Mouse (Mus musculus) lung, embryonic 15.5 days (tissue): Measurements from ENCODE around the gene Yae1d1. TPM values are rescaled to one million over a fixed set of nuclear protein-coding genes. Genes with fewer than 3 reads are reported as not detected.

Source experiments
- ATAC-seq: fragments of 200-750 bp; cut with Nextera tagmentation; 2 replicates; pipeline ENCODE4 v1.8.0; 2017; ENCODE audit warnings: moderate number of reproducible peaks, borderline replicate concordance; ENCODE audit not compliant: low FRiP score, low TSS enrichment; ENCODE audit errors: extremely low read depth
- H3K27ac ChIP-seq: fragments of 300-500 bp; sonication (generic); 2 replicates; pipeline ENCODE4 v1.5.1; 2015; ENCODE audit warnings: moderate library complexity, mild to moderate bottlenecking, inconsistent platforms
- H3K27me3 ChIP-seq: fragments of 300-500 bp; sonication (generic); 2 replicates; pipeline ENCODE4 v1.6.1; 2015; ENCODE audit warnings: inconsistent platforms
- H3K36me3 ChIP-seq: fragments of 300-500 bp; sonication (generic); 2 replicates; pipeline ENCODE4 v1.6.1; 2015; ENCODE audit warnings: inconsistent platforms
- H3K4me1 ChIP-seq: fragments of 300-500 bp; sonication (generic); 2 replicates; pipeline ENCODE4 v1.6.1; 2015; ENCODE audit warnings: inconsistent platforms
- H3K4me2 ChIP-seq: fragments of 300-500 bp; sonication (generic); 2 replicates; pipeline ENCODE4 v1.6.1; 2015; ENCODE audit warnings: inconsistent platforms, mild to moderate bottlenecking, moderate library complexity
- H3K4me3 ChIP-seq: fragments of 300-500 bp; sonication (generic); 2 replicates; pipeline ENCODE4 v1.5.1; 2015; ENCODE audit warnings: mild to moderate bottlenecking, inconsistent platforms
- H3K9ac ChIP-seq: fragments of 300-500 bp; sonication (generic); 2 replicates; pipeline ENCODE4 v1.6.1; 2015; ENCODE audit warnings: inconsistent platforms
- H3K9me3 ChIP-seq: fragments of 300-500 bp; sonication (generic); 2 replicates; pipeline ENCODE4 v1.6.1; 2016; ENCODE audit warnings: inconsistent platforms
- WGBS: fragments of 180-500 bp; shearing (Covaris S2); methylation state at CpG from one replicate; pipeline ENCODE4 v1.1.7; 2015; 5-methylcytosine and 5-hydroxymethylcytosine counted together
- polyA plus RNA-seq: library from polyadenylated mRNA; unstranded; fragments of >200 nt; fragmentation: Nextera tagmentation; extraction: Ambion mirVana; gene quantifications from 2 replicates; pipeline ENCODE4 v1.2.1, GENCODE M21; 2015

The Yae1d1 gene
- polyA plus RNA-seq: 75.6 and 77.1 TPM in 2 replicates

DNA sequence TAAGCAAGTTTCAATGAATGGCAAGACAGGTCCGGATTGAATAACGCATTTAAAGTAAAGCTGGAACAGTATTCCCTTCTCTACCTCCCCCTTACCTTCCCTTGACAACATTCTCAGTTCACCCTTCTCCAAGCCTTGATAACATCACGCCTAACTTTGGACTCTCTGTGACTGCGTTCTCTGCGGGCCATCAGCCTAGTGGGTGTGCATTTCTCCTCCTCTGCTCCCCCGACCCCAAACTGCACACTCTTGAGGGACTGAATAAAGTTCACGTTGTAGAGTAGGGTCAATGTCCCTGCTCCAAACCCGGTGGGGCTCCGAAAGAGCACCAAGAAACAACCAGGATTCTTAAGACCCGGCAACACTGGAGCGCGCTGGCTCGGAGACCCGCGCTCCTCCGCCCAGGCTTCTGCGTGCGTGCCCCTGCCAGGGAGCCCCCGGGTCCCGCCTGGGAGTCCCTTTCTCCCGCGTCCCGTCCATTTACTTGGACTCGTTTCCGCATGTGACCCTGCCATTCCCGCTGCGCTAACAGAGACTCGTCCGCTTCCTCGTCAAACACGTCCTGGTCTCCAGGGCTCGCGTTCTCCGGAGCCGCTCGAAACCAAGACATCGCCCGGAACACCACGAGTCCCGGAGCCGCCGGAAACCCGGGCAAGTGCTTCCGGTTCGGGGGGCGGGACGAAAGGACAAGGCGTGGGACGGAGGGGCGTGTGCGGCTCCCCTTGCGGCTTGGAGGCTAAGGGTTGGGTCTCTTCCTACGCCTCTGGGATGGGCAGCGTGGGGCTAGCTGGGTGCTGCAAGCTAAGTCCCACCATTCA is at the start of gene Yae1d1:
Gene Yae1d1, minus strand, starts transcription at position 653 of the 818 bp plus-strand sequence.
- H3K27me3 ChIP-seq: no peaks in the 10 kb centered on the region
- H3K36me3 ChIP-seq: no peaks in the 10 kb centered on the region
- ATAC-seq: peak; percentile 98
- H3K9me3 ChIP-seq: no peaks in the 10 kb centered on the region
- under 1% methylated on average over 54 of the region's 54 CpGs for WGBS
- H3K4me2 ChIP-seq: peak within 1 kb of the TSS; percentile 83
- H3K27ac ChIP-seq: peak within 1 kb of the TSS; percentile 85
- H3K4me3 ChIP-seq: peak within 1 kb of the TSS; percentile 86
- H3K4me1 ChIP-seq: peaks cover 9% of the 10 kb centered on the region
- peak within 1 kb of the TSS; percentile 80 for H3K9ac ChIP-seq

DNA sequence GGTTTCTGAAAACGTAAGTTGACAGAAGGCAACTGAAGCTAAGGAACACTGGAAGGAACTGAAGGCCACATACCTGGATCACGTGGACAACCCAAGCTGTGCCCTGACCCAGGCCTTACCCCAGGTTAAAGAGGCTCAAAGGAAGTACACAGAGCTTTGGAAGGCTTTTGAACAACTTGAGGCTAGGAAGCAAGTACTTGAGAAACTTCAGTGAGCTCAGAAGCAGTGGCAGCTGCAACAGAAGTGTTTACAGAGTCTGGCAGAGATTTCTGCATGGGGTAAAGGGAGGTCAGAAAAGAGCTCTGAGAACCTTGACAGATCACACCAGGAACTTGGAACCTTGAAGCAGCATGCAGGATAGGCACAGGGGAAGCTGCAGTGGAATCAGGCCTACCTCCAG is 45.7 kb upstream of the Yae1d1 start:
- Histone ChIP-seq H3K9me3 (no peaks in the 10 kb centered on the region), H3K9ac (no peak overlapping the region), H3K27me3 (no peaks in the 10 kb centered on the region), H3K4me2 (no peak overlapping the region), H3K27ac (peak overlapping the region; percentile 53), H3K4me1 (no peaks in the 10 kb centered on the region; the same call in 1 of the 2 replicates), H3K4me3 (no peak overlapping the region), H3K36me3 (no peaks in the 10 kb centered on the region)
- WGBS: 42% methylated on average over 2 of the region's 2 CpGs
- ATAC-seq: peak; percentile 86

- Histone ChIP-seq H3K27ac (no peak overlapping the region), H3K9ac (no peak overlapping the region), H3K4me2 (no peak overlapping the region), H3K4me1 (no peaks in the 10 kb centered on the region), H3K36me3 (no peaks in the 10 kb centered on the region), H3K27me3 (no peaks in the 10 kb centered on the region), H3K9me3 (no peaks in the 10 kb centered on the region), H3K4me3 (no peak overlapping the region)
- ATAC-seq: no peak
- 55% methylated on average over 3 of the region's 3 CpGs for WGBS
These were observed 23.5 kb upstream of the Yae1d1 start for GRCm38 (mm10) chr13:18016604-18017003.

DNA sequence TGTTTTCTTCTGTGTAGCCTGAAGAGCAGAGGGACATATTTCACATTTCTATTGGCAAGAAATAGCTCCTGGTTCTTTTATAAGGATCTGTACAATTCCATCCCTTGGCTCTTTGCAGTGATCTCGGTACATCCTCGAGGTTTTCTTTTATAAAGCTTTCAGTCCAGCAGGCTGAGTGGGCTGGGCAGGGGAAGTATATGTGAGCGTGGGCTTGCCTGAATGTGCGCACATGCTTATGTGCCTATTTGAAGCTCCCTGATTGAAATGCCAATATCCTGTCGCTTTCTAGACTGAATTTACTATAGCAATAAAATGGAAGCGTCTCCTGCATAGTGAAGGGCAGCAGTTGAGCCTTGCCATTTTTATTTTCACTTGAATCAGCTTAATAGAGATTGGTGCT is 20.1 kb upstream of the Yae1d1 start:
- no peak overlapping the region for H3K4me2 ChIP-seq
- no peak overlapping the region for H3K4me3 ChIP-seq
- no peaks in the 10 kb centered on the region for H3K9me3 ChIP-seq
- H3K36me3 ChIP-seq: no peaks in the 10 kb centered on the region
- H3K27me3 ChIP-seq: no peaks in the 10 kb centered on the region
- no peak for ATAC-seq
- H3K27ac ChIP-seq: no peak overlapping the region
- WGBS: 74% methylated on average over 6 of the region's 6 CpGs
- H3K4me1 ChIP-seq: no peaks in the 10 kb centered on the region
- H3K9ac ChIP-seq: no peak overlapping the region

DNA sequence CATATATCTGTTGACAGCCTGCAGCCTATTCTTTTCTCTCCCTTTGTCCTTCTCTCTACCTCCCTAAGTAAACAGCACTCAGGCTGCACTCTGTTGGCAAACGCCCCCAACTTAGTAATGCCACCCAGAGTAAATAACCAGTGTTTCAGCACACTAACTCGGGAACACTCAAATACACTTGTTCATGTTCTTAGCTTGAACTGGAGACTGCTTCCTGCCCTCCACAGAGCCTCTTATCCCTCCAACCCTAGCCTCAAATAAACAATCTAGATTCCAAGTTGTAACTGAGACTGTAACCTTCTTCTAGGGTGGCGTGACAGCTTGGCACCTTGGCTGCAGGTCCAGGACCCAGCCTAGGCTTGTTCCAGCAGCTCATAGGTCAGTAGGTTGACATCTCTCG is 17.9 kb upstream of the Yae1d1 start:
- 39% methylated on average over 4 of the region's 4 CpGs for WGBS
- Histone ChIP-seq H3K9ac (no peak overlapping the region), H3K27ac (no peak overlapping the region), H3K4me1 (no peaks in the 10 kb centered on the region), H3K4me3 (no peak overlapping the region), H3K27me3 (no peaks in the 10 kb centered on the region), H3K9me3 (no peaks in the 10 kb centered on the region), H3K36me3 (no peaks in the 10 kb centered on the region), H3K4me2 (no peak overlapping the region)
- ATAC-seq: no peak

DNA sequence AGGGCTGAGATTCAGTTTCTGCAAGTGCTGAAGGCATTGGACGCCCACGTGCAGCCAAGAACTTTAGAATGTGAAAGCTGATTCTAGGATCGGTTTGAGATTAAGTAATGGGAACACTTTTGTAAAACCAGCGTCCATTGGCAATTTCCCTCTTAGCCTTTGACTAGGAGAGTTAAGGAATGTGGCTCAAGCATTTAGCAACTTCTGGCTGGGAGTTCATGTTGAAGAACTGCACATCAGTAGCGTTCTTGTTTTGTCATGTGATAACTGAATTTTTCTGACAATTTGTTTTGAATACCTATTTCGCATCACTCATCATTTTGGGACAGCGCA is 332 bp upstream of the Yae1d1 start:
- Histone ChIP-seq H3K36me3 (no peaks in the 10 kb centered on the region), H3K27ac (peak overlapping the region; percentile 85), H3K4me2 (peak overlapping the region; percentile 83), H3K27me3 (no peaks in the 10 kb centered on the region), H3K9me3 (no peaks in the 10 kb centered on the region), H3K9ac (peak overlapping the region; percentile 80; the same call in 1 of the 2 replicates), H3K4me3 (peak overlapping the region; percentile 86), H3K4me1 (peaks cover 9% of the 10 kb centered on the region)
- no peak; the same call in 1 of the 2 replicates for ATAC-seq
- WGBS: 32% methylated on average over 7 of the region's 7 CpGs

DNA sequence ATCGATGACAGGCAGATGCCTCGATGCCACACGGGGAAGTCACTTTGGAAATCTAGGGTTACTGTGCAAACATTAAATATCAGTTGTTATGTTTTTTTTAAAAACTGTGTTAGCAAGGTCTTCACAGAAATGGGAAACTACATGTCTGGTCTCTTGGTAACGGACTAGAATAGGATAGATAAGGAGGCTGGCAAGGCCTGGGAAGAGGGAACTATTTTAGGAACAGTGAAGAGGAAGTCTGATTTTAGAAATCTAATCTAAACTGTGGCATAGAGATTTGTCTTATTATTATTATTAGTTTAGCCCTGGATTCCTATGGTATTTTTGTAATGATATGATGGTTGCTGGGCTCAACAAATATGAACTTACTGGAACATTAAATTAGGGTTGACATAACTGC is 1.1 kb downstream of the Yae1d1 start:
- 61% methylated on average over 4 of the region's 4 CpGs for WGBS
- Histone ChIP-seq H3K4me3 (peak overlapping the region; percentile 86; the same call in 1 of the 2 replicates), H3K36me3 (peaks cover 9% of the 10 kb centered on the region), H3K27ac (no peak overlapping the region), H3K4me2 (peak overlapping the region; percentile 83), H3K27me3 (no peaks in the 10 kb centered on the region), H3K9ac (peak overlapping the region; percentile 80; the same call in 1 of the 2 replicates), H3K4me1 (peaks cover 9% of the 10 kb centered on the region), H3K9me3 (no peaks in the 10 kb centered on the region)
- ATAC-seq: no peak

- Histone ChIP-seq H3K27ac (no peak overlapping the region), H3K4me2 (no peak overlapping the region), H3K4me3 (no peak overlapping the region), H3K4me1 (no peaks in the 10 kb centered on the region), H3K9ac (no peak overlapping the region), H3K36me3 (peaks cover 42% of the 10 kb centered on the region), H3K9me3 (no peaks in the 10 kb centered on the region), H3K27me3 (no peaks in the 10 kb centered on the region)
- 41% methylated on average over 4 of the region's 4 CpGs for WGBS
- ATAC-seq: no peak
These were observed 10.0 kb downstream of the Yae1d1 start for GRCm38 (mm10) chr13:17983194-17983593.

DNA sequence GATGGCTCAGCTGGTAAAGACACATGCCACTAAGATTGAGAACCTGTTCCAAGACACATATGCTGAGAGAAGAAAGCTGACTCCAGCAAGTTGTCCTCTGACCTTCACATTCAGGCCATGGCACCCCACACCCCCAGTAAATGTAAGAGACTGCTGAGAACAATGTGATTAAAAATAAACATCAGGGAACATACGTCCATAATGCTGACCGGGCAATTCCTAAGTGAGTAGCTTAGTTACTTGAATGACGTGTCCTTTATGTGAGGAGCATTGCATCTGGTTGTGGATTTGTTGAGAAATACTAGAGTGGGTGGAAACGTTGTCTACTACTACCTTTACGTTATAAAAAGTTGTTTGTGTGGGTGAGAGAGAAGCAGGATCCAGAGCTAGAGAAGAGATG is 10.5 kb downstream of the Yae1d1 start:
- no peaks in the 10 kb centered on the region for H3K4me1 ChIP-seq
- no peak for ATAC-seq
- WGBS: 73% methylated on average over 5 of the region's 5 CpGs
- no peak overlapping the region for H3K27ac ChIP-seq
- no peaks in the 10 kb centered on the region for H3K27me3 ChIP-seq
- no peak overlapping the region for H3K4me2 ChIP-seq
- H3K36me3 ChIP-seq: peaks cover 39% of the 10 kb centered on the region
- no peak overlapping the region for H3K4me3 ChIP-seq
- no peak overlapping the region for H3K9ac ChIP-seq
- H3K9me3 ChIP-seq: no peaks in the 10 kb centered on the region

GRCm38 (mm10) chr13:17976854-17977739 is 16.1 kb downstream of the Yae1d1 start:
- H3K4me2 ChIP-seq: no peak overlapping the region
- no peak for ATAC-seq
- no peak overlapping the region for H3K9ac ChIP-seq
- H3K4me3 ChIP-seq: no peak overlapping the region
- H3K9me3 ChIP-seq: no peaks in the 10 kb centered on the region
- H3K4me1 ChIP-seq: no peaks in the 10 kb centered on the region
- H3K36me3 ChIP-seq: no peaks in the 10 kb centered on the region
- H3K27me3 ChIP-seq: no peaks in the 10 kb centered on the region
- H3K27ac ChIP-seq: no peak overlapping the region
- WGBS: 69% methylated on average over 8 of the region's 8 CpGs

DNA sequence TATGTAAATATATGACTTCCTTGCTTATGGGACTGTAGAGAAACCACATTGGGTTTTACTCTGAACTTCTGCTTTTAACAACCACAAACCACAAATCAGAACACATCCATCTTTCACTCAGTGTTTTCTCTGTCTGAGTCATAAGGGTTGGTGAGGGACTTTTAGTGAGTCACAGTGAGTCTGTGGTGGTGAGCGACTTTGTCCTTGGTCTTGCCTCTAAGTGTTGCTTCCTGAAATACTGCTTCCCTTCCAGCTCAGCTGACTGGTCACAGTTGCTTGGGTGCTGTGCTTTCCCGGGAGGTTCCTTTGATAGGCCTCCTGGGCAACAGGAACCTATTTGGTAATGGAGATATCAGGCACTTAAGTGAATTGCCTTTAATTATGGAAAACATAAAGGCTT is 17.3 kb downstream of the Yae1d1 start:
- H3K4me1 ChIP-seq: no peaks in the 10 kb centered on the region
- H3K36me3 ChIP-seq: no peaks in the 10 kb centered on the region
- 46% methylated on average over 2 of the region's 2 CpGs for WGBS
- no peak for ATAC-seq
- H3K9ac ChIP-seq: no peak overlapping the region
- no peak overlapping the region for H3K4me3 ChIP-seq
- no peaks in the 10 kb centered on the region for H3K27me3 ChIP-seq
- no peak overlapping the region for H3K27ac ChIP-seq
- H3K4me2 ChIP-seq: no peak overlapping the region
- H3K9me3 ChIP-seq: no peaks in the 10 kb centered on the region

- no peak for ATAC-seq
- WGBS: 66% methylated on average over 1 of the region's 1 CpGs
These were observed 17.7 kb downstream of the Yae1d1 start for GRCm38 (mm10) chr13:17975457-17975856.

More at GRCm38 (mm10) chr13:17975457-17975856, 17.7 kb downstream of the Yae1d1 start:
- Histone ChIP-seq H3K4me2 (no peak overlapping the region), H3K9me3 (no peaks in the 10 kb centered on the region), H3K27ac (no peak overlapping the region), H3K4me1 (no peaks in the 10 kb centered on the region), H3K4me3 (no peak overlapping the region), H3K36me3 (no peaks in the 10 kb centered on the region), H3K27me3 (no peaks in the 10 kb centered on the region), H3K9ac (no peak overlapping the region)
